Mouse (Mus musculus): ENCODE results near the gene Mob2.

Gene Mob2

GRCm38 (mm10) chr7:142060931-142061565, at the start of gene Mob2:
TSS of gene Mob2 (minus strand) at chr7:142061065.
- peak; percentile 85 to 86 for DNase-seq

GRCm38 (mm10) chr7:142104747-142105146, 43.9 kb upstream of the Mob2 start:
- no peak for DNase-seq

GRCm38 (mm10) chr7:142097776-142098175, 36.9 kb upstream of the Mob2 start:
- DNase-seq = peak; percentile 68 to 69

DNA sequence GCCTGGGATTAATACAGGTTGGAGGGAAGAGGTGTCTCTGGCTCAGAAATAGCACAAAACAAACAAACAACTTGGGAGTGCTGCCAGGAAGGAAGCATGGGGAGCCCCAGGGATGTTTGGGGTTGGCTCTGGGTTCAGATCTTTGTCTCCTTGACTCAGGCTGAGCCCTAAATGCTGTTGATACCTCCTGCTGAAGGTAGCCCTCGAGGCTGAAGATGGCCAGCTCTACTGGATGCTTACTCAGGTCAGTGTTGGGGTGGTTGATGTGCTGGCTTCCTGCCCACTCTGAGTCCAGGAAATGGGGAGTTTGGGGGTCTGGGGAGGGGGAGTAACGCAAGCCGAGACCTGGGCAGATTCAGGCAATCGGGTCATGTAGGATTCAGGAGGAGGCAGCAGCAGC, 35.8 kb upstream of the Mob2 start:
- no peak for DNase-seq

DNA sequence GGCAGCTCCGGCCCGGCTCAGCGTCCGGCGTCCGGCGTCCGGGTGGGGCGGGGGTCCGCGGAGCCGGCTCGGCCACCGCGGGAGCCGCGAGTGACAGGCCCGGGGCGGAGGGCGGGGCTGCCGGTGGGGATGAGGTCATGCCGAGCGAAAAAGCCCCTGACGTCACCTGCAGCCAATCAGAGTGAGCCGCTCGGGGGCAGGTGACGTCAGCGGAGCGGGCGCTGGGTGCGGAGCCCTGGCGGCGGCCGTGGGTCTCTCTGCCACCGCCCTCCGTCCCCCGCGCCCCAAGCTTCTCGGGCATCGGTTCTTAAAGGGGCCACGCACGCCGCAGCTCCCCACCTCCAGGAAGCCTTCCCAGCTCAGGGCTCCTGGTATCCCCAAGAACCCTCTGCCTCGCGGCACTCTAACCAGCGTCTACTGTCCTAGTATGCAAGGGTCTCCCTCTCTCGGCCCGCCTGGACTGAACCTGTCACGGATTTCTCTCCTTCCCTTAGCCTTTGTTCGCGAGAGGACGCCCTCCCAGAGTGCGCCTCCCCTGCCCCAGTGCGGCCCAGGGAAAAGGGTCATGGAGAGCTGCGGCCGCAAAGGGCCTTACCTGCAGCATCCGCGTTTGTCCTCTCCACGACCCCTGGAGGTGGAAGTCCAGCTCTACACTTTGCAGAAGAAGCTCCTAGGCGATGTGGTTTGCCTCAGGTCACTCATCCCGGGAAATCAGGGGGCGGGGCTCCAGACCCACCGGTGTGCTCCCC, 34.5 kb upstream of the Mob2 start, which contains the start of gene Dusp8:
Gene Dusp8, minus strand, starts transcription at position 661 of the 749 bp plus-strand sequence.
- DNase-seq = peak; percentile 85

DNA sequence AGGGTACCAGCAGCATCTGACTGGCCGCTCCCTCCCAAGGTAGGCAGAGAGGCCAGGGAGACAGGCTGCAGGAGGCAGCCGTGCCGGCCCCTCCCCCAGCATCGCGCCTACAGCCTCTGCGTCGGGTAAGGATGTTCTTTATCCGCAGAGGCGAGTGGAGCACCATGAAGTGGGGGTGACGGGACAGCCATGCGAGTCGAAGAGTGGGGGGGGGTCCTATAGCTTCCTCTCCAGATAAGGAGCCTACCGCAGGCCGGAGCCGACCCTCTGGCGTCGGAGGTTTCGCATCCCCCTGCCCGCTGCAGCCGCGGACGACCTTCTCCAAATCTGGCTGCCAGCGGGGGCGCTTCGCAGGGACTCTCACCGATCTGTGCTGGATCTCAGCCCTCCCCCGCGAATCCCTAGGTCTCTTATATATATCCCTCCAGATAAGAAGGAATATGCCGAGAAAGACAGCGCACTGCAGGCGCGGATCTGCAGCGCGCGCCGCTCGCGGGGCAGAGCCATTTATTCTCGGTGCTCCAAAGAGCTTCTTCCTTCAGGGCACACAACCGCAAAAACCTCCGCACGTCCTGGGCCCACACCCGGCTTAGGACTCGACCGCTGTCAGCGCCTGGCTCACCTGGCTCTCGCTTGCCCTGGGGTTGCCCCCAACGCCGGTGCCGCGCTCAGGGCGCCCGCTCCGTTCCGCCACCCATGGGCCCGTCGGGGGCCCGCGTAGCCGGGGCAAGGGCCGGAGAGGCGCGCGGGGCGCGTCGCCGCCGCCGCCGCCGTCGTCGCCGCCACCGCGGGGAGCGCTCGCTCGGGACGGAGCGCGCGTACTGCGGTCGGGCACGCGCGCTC, 33.7 kb upstream of the Mob2 start:
- peak; percentile 8 to 23 for DNase-seq

- DNase-seq = no peak
Measured at GRCm38 (mm10) chr7:142093696-142094240, 32.9 kb upstream of the Mob2 start.

GRCm38 (mm10) chr7:142092991-142093390, 32.1 kb upstream of the Mob2 start:
- DNase-seq = no peak

DNA sequence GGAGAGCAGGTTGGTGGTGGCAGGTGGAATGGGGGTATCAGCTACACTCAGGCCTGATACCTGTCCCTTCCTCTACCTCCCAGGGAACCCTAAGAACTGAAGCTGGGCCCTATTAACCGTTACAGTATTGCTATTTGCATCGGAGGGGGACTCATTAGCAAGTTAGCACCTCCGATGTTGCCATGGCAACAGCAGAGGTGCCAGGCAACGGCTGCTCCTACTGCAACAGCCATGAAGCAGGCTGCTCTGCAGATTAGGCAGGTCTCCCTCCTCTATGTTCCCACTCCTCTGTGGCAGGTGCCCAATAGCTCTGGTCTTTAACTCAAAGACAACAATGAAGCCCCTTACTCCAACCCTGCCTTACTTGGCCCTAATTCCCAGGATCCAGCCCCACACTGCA, 31.0 kb upstream of the Mob2 start:
- no peak for DNase-seq

GRCm38 (mm10) chr7:142089648-142090447, 29.0 kb upstream of the Mob2 start:
- no peak for DNase-seq

- no peak for DNase-seq
Measured at GRCm38 (mm10) chr7:142088886-142089285, 28.0 kb upstream of the Mob2 start.

DNA sequence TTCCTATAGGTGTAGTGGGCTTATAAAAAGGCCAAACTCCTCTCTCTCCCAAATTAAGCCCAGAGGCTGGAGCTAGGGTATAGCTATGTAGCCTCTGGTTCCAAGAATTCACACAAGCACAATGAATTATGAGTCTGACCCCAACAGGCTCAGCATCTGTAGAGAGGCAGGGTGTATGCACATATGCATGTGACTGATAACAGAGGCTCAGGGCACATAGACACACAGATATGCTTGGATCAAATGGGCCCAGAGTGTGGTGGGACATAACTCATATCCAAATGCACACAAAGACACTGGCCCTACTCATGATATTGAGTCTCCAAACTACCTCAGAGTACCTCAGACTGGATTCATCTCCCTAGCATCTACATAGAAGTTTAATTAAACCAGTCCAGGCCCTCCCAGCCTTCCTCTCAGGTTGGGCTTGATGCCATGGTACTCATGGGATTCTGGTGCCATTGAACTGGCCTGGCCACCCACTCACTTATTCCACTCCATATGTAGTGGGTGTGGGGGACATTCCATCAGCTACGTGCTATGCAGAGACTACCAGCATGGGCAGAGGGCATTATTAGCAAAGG, 26.3 kb upstream of the Mob2 start:
- no peak for DNase-seq

GRCm38 (mm10) chr7:142086159-142086905, 25.5 kb upstream of the Mob2 start:
- no peak for DNase-seq

GRCm38 (mm10) chr7:142084820-142085219, 24.0 kb upstream of the Mob2 start:
- DNase-seq = no peak

- no peak for DNase-seq
Measured at GRCm38 (mm10) chr7:142084395-142084794, 23.5 kb upstream of the Mob2 start.

DNA sequence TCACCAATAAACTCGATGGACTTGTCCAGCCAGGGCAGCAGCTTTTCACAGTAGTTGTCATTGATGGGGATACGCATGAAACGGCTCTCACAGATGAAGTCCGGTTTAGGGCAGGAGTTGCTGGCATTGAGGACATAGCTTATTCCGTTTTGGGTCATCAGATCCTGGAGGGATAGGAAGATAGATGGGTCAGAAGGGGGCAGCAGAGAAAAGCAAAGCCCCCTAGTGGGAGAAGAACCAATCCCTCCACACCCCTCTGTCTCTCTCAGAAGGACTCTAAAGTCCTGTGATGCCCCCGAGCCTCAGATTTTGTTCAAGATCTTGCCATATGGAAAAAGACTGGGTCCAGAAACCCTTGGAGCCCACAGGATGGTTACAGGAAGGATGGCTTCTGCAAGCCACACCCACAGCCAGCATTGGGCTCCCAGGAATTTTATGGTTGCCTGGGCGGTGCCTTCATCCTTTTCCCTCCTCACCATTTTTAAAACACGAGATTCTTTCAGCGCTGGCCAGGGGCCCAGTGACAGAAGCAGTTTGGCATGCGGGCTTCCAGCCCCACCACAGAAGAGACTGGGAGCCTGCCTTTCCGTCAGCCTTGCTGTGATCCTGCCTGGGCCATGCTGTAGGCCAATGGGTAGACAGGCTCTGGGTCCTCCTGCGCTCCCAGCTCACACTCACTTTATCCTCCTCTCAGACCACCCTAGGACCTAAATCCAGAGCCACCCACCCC, 22.9 kb upstream of the Mob2 start:
- no peak for DNase-seq

DNA sequence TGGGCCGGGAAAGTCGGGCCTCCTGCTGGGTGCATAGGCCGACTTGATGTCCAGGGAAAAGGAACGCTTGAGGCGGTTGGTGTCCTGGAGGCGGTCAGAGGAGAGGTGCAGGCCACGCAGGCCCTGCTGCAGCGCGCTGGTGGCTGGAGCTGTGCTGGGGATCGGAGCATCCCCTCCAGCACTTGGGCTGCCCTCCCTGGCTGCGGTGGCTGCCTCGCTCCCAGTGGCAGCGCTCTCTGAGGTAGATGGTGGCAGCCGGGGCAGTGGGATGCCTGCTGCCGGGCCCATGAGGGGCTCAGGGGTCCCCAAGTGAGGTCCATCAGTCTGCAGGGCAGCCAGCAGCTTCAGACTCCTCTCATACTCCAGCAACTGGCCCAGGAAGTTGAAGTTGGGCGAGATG, 21.7 kb upstream of the Mob2 start:
- no peak for DNase-seq

DNA sequence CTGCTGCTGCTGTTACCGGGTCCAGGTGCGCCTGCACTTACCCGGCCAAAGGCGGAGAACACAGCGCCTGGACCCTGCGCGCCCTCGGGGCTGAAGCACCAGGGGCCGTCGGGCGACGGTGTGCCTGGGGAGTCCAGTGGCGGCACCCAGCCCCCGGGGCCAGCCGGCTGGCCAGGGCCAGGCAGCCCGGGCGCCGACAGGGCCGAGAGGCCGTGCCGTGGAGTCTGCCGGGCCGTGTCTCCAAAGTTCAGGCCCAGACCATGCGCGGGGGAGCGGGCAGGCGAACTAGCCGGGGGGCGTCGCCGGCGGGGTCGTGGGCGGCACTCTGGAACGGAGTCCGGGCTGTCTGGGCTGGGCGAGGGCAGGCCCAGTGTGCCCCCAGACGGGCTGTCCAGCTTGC, 21.3 kb upstream of the Mob2 start:
- DNase-seq = no peak

GRCm38 (mm10) chr7:142081736-142082135, 20.9 kb upstream of the Mob2 start:
- no peak for DNase-seq

GRCm38 (mm10) chr7:142080876-142081275, 20.0 kb upstream of the Mob2 start:
- DNase-seq = no peak
